Mouse (Mus musculus) myocyte (in vitro differentiated cells): ENCODE results near the gene Klhdc4. TPM values are rescaled to one million over a fixed set of nuclear protein-coding genes. Genes with fewer than 3 reads are reported as not detected.
A peak's percentile ranks its signal among the peaks of the same experiment; 100 is the strongest.

Experiments used
- H3K27me3 ChIP-seq: one replicate; pipeline ENCODE4 v1.6.1; 2011; ENCODE audit not compliant: control insufficient read depth, insufficient read depth, insufficient read length
- H3K36me3 ChIP-seq: one replicate; pipeline ENCODE4 v1.6.1; 2011; ENCODE audit not compliant: control insufficient read depth, insufficient read depth
- H3K4me2 ChIP-seq: one replicate; pipeline ENCODE4 v1.6.1; 2011; ENCODE audit warnings: low read depth, control low read depth
- H3K4me3 ChIP-seq: one replicate; pipeline ENCODE4 v1.5.1; 2011; ENCODE audit warnings: mild to moderate bottlenecking, control low read depth, moderate library complexity
- H3K79me2 ChIP-seq: one replicate; pipeline ENCODE4 v1.6.1; 2011; ENCODE audit not compliant: control insufficient read depth, insufficient read depth
- H3ac ChIP-seq: one replicate; pipeline ENCODE4 v1.6.1; 2011; ENCODE audit not compliant: control insufficient read depth, insufficient read length
- CEBPB ChIP-seq: IDR thresholded peaks from 2 replicates; pipeline ENCODE4 v1.6.1; 2011; ENCODE audit warnings: mild to moderate bottlenecking, moderate library complexity; ENCODE audit not compliant: poor library complexity, insufficient read depth, severe bottlenecking
- E2F4 ChIP-seq: IDR thresholded peaks from one replicate; pipeline ENCODE4 v1.6.1; 2011; ENCODE audit warnings: mild to moderate bottlenecking, control low read depth, moderate library complexity; ENCODE audit not compliant: insufficient read depth
- MAX ChIP-seq: IDR thresholded peaks from one replicate; pipeline ENCODE4 v1.6.1; 2011; ENCODE audit warnings: low read depth, mild to moderate bottlenecking, control low read depth
- MYOD1 ChIP-seq, 3 experiments: IDR thresholded peaks; one replicate each; pipeline ENCODE4 v1.6.1; 2011; ENCODE audit warnings: control low read depth in 2 of 3, low read depth in 2 of 3, mild to moderate bottlenecking in 2 of 3, moderate library complexity in 1 of 3; ENCODE audit not compliant: insufficient read length in 2 of 3, control insufficient read depth in 1 of 3
- MYOG ChIP-seq, 3 experiments: IDR thresholded peaks; one replicate each; pipeline ENCODE4 v1.6.1; 2011; ENCODE audit warnings: control low read depth in 2 of 3, low read depth in 2 of 3, mild to moderate bottlenecking in 2 of 3; ENCODE audit not compliant: insufficient read length in 2 of 3, control insufficient read depth in 1 of 3, insufficient read depth in 1 of 3
- POLR2A ChIP-seq: IDR thresholded peaks from one replicate; pipeline ENCODE4 v1.6.1; 2011; ENCODE audit warnings: low read depth, mild to moderate bottlenecking, control low read depth, moderate library complexity; ENCODE audit not compliant: insufficient read length
- POLR2AphosphoS2 ChIP-seq: IDR thresholded peaks from one replicate; pipeline ENCODE4 v1.6.1; 2011; ENCODE audit warnings: low read depth, control low read depth; ENCODE audit not compliant: insufficient read length
- REST ChIP-seq: IDR thresholded peaks from one replicate; pipeline ENCODE4 v1.6.1; 2011; ENCODE audit warnings: mild to moderate bottlenecking, control low read depth, moderate library complexity; ENCODE audit not compliant: insufficient read depth, insufficient read length
- SRF ChIP-seq: IDR thresholded peaks from one replicate; pipeline ENCODE4 v1.6.1; 2011; ENCODE audit warnings: low read depth; ENCODE audit not compliant: control insufficient read depth, insufficient read length
- TCF12 ChIP-seq: IDR thresholded peaks from one replicate; pipeline ENCODE4 v1.6.1; 2011; ENCODE audit warnings: mild to moderate bottlenecking, control low read depth; ENCODE audit not compliant: poor library complexity, insufficient read depth, severe bottlenecking
- TCF3 ChIP-seq: IDR thresholded peaks from one replicate; pipeline ENCODE4 v1.6.1; 2011; ENCODE audit warnings: low read depth, control low read depth; ENCODE audit not compliant: insufficient read length
- USF1 ChIP-seq: IDR thresholded peaks from one replicate; pipeline ENCODE4 v1.6.1; 2011; ENCODE audit warnings: low read depth, mild to moderate bottlenecking, control low read depth, moderate library complexity
- polyA plus RNA-seq: library from polyadenylated mRNA; unstranded; fragments of >200 nt; fragmentation: generic; extraction: Trizol; gene quantifications from one replicate; pipeline ENCODE4 v1.2.1, GENCODE M21; 2012; ENCODE audit warnings: missing spikeins

The Klhdc4 gene
- polyA plus RNA-seq, 1 experiment = 31.4 TPM

DNA sequence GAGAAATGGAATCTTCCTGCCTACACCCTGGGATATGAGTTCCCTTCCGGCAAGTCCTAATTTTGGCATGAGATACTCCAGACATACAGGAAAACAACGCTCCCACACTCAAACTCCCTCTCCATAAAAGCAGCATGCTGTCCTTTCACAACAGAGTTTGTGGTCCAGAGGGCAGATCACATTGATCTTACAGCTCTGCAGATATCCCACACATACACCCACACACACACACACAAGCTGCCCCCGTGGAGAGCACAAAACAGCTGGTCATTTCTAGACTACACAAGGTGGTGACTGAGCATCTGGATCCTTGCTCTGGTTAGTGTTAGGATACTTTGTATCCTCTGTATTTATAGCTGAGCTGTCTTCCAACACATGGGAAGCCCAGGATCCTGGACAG, 45.7 kb upstream of the Klhdc4 start:
- H3ac ChIP-seq = no peak overlapping the region
- no peaks in the 10 kb centered on the region for H3K36me3 ChIP-seq
- H3K4me2 ChIP-seq = no peak overlapping the region
- H3K79me2 ChIP-seq = no peaks in the 10 kb centered on the region
- no peaks in the 10 kb centered on the region for H3K27me3 ChIP-seq
- H3K4me3 ChIP-seq = no peak overlapping the region
- TF ChIP-seq USF1 = no peak
- no peak for TF ChIP-seq POLR2AphosphoS2
- TF ChIP-seq TCF3 = no peak
- no peak for TF ChIP-seq SRF
- no peak for TF ChIP-seq TCF12
- no peak for TF ChIP-seq REST
- no peak for TF ChIP-seq CEBPB
- no peak for TF ChIP-seq MAX

DNA sequence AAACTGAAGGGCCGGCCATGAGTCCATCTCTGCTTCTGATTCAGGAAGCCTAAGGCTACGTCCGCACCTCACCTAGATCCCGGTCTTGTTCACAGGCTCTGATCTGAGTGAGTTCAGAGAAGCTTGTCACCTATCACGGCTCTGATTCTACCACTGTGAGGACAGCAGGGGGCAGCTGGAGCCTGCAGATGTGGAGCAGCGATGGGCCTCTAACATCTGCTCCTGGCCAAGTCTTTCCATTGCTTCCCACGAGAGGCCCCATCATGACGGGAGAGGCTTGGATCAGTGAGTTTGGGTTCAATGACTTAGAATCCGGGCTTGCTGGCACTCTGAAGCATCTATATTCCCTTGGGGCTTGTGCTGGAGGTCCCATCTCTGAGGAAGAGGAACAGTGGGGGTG, 44.7 kb upstream of the Klhdc4 start:
- no peak overlapping the region for H3K4me3 ChIP-seq
- H3ac ChIP-seq = no peak overlapping the region
- no peaks in the 10 kb centered on the region for H3K79me2 ChIP-seq
- TF ChIP-seq USF1 = no peak
- no peak for TF ChIP-seq POLR2AphosphoS2
- TF ChIP-seq TCF3 = no peak
- no peak for TF ChIP-seq E2F4
- TF ChIP-seq MYOD1 (IDR thresholded peaks at IDR 0.05; ENCODE audit: control insufficient read depth in 1 of 3, insufficient read length in 2 of 3, low read depth in 2 of 3) = no peak
- no peak for TF ChIP-seq TCF12
- TF ChIP-seq SRF = no peak
- no peak for TF ChIP-seq MAX
- TF ChIP-seq POLR2A = no peak
- TF ChIP-seq REST = no peak
- TF ChIP-seq MYOG (IDR thresholded peaks at IDR 0.05; ENCODE audit: control insufficient read depth in 1 of 3, insufficient read depth in 1 of 3, insufficient read length in 2 of 3, low read depth in 2 of 3) = no peak
- no peak for TF ChIP-seq CEBPB
- no peaks in the 10 kb centered on the region for H3K27me3 ChIP-seq
- H3K4me2 ChIP-seq = no peak overlapping the region
- H3K36me3 ChIP-seq = no peaks in the 10 kb centered on the region

DNA sequence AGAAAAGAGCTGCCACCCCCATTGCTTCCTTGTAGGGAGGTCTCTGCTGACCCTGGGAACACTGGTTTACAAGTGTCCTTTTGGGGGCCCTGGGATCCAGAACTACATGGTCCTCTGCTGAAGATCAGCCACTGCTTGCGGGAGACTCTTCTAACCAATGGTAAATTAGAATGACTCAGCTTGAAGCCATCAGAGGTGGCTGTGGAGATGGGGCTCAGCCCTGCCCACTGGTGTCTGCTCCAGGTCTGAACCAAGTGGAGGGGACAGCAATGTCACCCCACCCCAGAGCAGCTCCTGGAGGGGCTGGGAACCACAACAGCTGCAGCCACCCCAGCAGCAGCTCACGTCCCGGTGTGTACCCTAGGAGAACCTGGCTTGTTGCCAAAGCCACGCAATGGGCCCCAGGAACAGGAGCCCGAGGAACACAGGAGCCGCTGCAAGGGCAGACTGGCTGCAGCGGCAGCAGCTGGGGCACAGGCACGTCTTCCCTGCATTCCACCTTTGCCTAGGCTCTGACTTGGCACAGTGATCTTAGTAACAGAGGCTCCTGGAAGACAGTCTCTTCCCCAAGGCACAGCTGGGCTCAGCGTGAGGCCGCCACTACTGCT, 42.6 kb upstream of the Klhdc4 start:
- Histone ChIP-seq H3K4me2 (peak overlapping the region; percentile 34), H3K27me3 (no peaks in the 10 kb centered on the region), H3ac (no peak overlapping the region)

DNA sequence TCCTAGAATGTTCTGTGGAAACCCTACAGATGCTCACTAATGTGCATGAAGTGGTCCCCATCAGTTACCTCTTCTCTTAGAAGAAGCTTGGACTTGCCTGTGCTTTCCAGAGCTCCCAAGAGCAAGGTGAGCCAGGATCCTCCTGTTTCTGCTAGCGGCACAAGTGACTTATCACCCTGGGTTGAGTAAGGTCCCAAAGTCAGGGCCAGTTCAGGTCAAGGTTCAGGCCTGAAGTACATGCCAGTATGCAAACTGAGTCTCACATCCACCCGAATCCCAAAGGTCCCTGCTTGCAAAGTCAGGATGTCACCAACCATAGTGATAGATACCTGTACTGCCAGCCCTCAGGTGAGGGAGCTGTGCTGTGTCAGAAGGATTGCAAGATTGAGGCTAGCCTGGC, 40.8 kb upstream of the Klhdc4 start:
- no peaks in the 10 kb centered on the region for H3K79me2 ChIP-seq
- no peaks in the 10 kb centered on the region for H3K27me3 ChIP-seq
- no peak overlapping the region for H3ac ChIP-seq
- H3K4me2 ChIP-seq = no peak overlapping the region
- H3K4me3 ChIP-seq = no peak overlapping the region
- H3K36me3 ChIP-seq = no peaks in the 10 kb centered on the region
- TF ChIP-seq POLR2A (no peak), USF1 (no peak), CEBPB (no peak), MYOD1 (IDR thresholded peaks at IDR 0.05; ENCODE audit: control insufficient read depth in 1 of 3, insufficient read length in 2 of 3, low read depth in 2 of 3) (no peak), SRF (no peak), TCF3 (no peak), REST (no peak), E2F4 (no peak)

More for the DNA sequence above, 42.6 kb upstream of the Klhdc4 start:
- TF ChIP-seq MYOD1 (IDR thresholded peaks at IDR 0.05; ENCODE audit: control insufficient read depth in 1 of 3, insufficient read length in 2 of 3, low read depth in 2 of 3) (peak in 1 of 3 experiments; percentile 53), REST (no peak), SRF (no peak), USF1 (no peak), POLR2AphosphoS2 (no peak), MYOG (IDR thresholded peaks at IDR 0.05; ENCODE audit: control insufficient read depth in 1 of 3, insufficient read depth in 1 of 3, insufficient read length in 2 of 3, low read depth in 2 of 3) (peak in 1 of 3 experiments; percentile 77), POLR2A (no peak), TCF3 (no peak), TCF12 (no peak)
- Histone ChIP-seq H3K79me2 (no peaks in the 10 kb centered on the region), H3K36me3 (no peaks in the 10 kb centered on the region), H3K4me3 (no peak overlapping the region)

DNA sequence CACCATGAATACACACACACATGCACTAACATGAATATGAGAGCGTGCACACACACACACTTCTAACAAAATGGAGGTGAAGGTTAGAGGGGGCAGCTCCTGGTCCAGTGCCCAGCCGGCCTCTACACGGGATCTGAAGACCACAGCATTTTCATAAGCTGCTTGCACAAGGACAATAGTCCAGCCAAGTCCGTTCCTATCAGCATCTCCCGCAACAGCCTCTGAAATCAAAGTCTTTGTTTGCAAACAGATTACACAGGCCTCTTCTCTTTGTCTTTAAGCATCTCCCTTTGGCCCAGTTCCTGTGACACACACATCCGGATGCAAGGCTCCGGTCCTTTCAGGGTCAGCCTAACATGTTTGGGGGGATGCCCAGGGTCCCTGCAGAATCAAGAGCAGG, 39.5 kb upstream of the Klhdc4 start:
- H3ac ChIP-seq = no peak overlapping the region
- no peak for TF ChIP-seq E2F4
- TF ChIP-seq CEBPB = no peak
- no peak for TF ChIP-seq TCF12
- TF ChIP-seq REST = no peak
- no peak for TF ChIP-seq POLR2AphosphoS2
- no peak for TF ChIP-seq MYOD1 (IDR thresholded peaks at IDR 0.05; ENCODE audit: control insufficient read depth in 1 of 3, insufficient read length in 2 of 3, low read depth in 2 of 3)
- TF ChIP-seq POLR2A = no peak
- TF ChIP-seq USF1 = no peak
- no peak for TF ChIP-seq SRF
- TF ChIP-seq MYOG (IDR thresholded peaks at IDR 0.05; ENCODE audit: control insufficient read depth in 1 of 3, insufficient read depth in 1 of 3, insufficient read length in 2 of 3, low read depth in 2 of 3) = no peak
- no peak for TF ChIP-seq MAX
- no peak for TF ChIP-seq TCF3
- H3K4me3 ChIP-seq = no peak overlapping the region
- no peaks in the 10 kb centered on the region for H3K79me2 ChIP-seq
- H3K4me2 ChIP-seq = no peak overlapping the region
- H3K27me3 ChIP-seq = no peaks in the 10 kb centered on the region
- H3K36me3 ChIP-seq = no peaks in the 10 kb centered on the region
